Mouse (Mus musculus): ENCODE data around the gene B3galt5.

DNA sequence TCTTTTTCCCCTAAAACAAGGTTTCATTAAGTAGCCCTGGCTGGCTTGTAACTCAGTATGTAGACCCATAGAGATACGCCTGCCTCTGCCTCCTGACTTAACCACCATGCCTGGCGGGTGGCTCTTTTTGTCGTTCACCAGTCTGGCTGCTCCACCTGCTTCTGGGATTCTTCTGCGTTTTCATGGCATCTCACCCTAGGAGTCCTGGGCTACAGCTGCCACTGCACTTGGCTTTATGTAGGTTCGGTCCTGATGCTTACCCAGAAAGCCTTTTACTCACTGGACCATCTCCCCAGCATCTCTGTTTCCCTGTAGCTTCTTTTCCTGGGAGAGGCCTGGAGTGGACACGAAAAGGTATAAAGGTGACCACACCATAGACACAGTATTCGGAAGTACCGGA lies 1.6 kb upstream of the B3galt5 start:
- TF ChIP-seq CTCF (IDR thresholded peaks at IDR 0.05; ENCODE audit: borderline replicate concordance, insufficient read depth, low read depth, low read length) (no peak), POLR2A (IDR thresholded peaks at IDR 0.05; ENCODE audit: borderline replicate concordance, insufficient read depth, low read length) (no peak)
